Mouse (Mus musculus) megakaryocyte progenitor cell, adult 5-6 weeks (primary cell): ENCODE results near the gene Plxna2. TPM values are rescaled to one million over a fixed set of nuclear protein-coding genes. Genes with fewer than 3 reads are reported as not detected.

Experiments
- ATAC-seq: replicated peaks from 2 replicates; pipeline ENCODE4 v1.8.0; 2016; ENCODE audit warnings: mild to moderate bottlenecking, moderate TSS enrichment, inconsistent platforms; ENCODE audit not compliant: poor library complexity
- total RNA-seq, 2 experiments: library from RNA; stranded (forward) in 1 of 2; stranded (reverse) in 1 of 2; fragments of 157-497, 149-512 nt in 1 of 2; fragments of 200-1000 nt in 1 of 2; gene quantifications; 2 replicates each; pipeline versions ENCODE4 v1.2.3 to v1.2.4; 2015 to 2017

The Plxna2 gene
- total RNA-seq, 2 experiments from 2014 or later, result 0.17 to 0.72 TPM

GRCm38 (mm10) chr1:194658459-194659160, 40.6 kb downstream of the Plxna2 start:
- ATAC-seq, result no peak

DNA sequence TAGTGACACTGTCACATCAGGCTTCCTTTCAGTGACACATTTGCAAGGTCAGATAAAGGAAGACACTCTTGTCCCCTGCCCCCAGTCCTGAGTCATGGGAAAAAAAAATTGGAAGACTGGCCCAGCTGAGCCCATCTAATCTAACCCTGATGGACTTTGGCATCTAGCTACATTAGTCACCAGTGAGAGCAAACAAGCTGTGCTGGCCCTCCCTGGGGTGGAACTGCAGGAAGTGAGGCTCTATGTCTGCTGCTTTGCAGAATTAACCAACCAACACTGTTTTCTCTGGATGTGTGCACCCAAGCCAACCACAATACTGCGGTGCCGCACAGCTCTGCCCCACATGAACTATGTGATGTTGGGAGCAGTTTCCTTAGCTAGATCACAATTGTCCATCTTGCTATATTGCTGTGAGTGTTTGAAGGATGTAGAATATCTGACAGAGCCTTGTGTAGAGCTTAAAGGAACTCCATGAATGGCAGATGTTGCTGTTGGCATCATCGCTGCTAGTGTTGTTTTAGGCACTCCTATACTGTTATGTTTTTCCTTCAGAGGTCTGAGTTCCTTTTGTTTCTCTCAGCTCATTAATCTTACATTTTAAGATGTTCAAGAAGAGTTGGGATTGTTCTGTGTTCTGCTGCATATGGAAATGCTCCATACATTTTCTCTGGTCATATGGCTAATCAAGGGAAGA, 42.6 kb downstream of the Plxna2 start:
- no peak for ATAC-seq

- ATAC-seq, result no peak
Observed at GRCm38 (mm10) chr1:194663021-194663420, 45.0 kb downstream of the Plxna2 start.

GRCm38 (mm10) chr1:194665715-194666114, 47.7 kb downstream of the Plxna2 start:
- no peak for ATAC-seq

DNA sequence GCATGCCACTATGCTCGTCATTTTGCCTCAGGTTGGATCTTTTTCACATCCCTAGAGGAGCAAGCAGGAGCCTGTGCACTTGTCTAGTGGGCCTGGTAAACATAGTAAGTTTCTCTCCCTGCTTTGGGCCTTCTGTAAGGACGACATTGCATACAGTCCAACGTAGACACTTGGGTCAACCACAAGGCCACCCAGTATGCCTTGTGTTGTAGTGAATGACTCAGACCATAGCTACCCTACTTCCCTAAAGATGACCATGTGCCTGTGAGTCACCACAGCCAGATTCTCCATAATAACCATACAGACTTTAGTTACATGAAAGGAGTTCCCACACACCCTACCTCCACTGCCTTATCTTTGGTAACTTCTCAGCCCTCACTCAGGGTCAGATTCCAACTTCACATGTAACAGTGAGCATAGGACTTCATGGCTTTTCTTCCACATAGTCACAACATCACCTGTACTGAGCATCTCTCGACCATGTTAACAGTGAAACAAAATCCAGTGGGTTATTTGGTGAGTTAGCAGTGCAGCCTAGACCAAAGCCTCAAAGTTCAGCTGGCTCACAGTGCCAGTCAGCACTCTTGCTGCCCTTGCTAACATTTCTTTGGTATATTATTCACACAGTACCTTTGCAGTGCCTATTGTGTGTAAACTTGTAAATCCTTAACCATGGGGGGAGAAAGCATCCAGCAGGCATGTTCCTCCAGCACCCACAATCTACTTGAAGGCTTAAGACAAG, 53.9 kb downstream of the Plxna2 start:
- ATAC-seq, result peak; percentile 47

DNA sequence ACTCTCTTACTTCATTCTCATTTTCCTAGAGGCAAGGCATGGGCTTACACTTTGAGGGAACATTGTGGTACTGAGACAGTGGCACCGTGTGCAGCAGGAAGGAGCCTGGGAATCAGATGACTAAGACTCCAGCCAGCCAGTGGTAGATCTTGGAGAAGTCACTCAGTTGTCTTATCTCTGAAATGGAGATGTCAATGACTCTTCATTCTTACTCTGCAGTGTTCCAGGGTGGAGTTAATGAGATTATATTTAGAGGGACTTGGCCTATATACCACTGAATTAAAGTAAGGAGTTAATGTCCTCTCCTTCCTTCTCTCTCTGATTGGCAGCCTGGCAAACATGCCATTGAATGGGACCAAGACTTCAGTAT, 54.5 kb downstream of the Plxna2 start:
- no peak for ATAC-seq

DNA sequence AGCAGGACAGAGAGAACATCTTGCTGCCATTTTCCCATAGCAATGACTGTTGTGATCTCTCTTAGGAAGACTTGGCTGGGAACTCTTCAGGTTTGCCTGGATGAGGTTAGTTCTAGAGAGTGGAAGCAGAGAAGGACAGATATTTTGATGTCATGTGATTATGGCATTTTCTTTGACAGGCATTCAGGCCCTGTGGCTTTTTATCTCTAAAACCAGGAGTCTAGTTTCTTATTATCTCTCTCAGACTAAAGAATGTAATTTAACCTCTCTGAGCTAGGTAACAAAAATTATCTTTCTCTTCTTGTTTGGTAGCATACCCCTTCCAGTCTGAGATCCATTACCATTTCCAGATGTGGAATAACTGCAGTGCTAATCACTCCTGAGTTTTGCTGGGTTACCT, 55.2 kb downstream of the Plxna2 start:
- ATAC-seq, result peak; percentile 54

- ATAC-seq, result peak; percentile 20
Observed at GRCm38 (mm10) chr1:194675106-194675890, 57.3 kb downstream of the Plxna2 start.

GRCm38 (mm10) chr1:194675891-194676200, 57.8 kb downstream of the Plxna2 start:
- peak; percentile 58 for ATAC-seq

- ATAC-seq, result no peak
Observed at GRCm38 (mm10) chr1:194677878-194678277, 59.9 kb downstream of the Plxna2 start.

- no peak for ATAC-seq
Observed at GRCm38 (mm10) chr1:194679147-194679546, 61.1 kb downstream of the Plxna2 start.

GRCm38 (mm10) chr1:194680136-194680535, 62.1 kb downstream of the Plxna2 start:
- ATAC-seq, result no peak

DNA sequence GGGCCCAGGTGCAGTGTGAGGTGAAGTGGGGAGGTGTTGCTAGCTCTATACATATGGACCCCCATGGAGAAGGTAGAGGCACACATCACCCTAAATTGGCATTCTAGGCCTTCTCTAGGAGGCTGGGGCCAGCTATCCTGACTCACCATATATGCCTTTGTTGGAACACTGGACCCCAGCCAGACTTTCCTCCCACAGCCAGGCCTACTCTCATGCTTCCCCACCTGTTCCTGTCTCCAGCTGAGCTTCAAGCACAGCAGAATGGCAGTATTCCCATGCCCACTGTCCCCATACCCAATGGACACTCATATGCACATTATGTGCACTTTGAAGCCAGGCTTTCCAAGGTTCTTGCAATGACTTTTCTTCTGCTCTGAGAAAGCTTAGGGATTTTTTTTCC, 64.0 kb downstream of the Plxna2 start:
- ATAC-seq, result no peak

- no peak for ATAC-seq
Observed at GRCm38 (mm10) chr1:194683132-194683531, 65.1 kb downstream of the Plxna2 start.

- ATAC-seq, result no peak
Observed at GRCm38 (mm10) chr1:194685896-194686295, 67.9 kb downstream of the Plxna2 start.

DNA sequence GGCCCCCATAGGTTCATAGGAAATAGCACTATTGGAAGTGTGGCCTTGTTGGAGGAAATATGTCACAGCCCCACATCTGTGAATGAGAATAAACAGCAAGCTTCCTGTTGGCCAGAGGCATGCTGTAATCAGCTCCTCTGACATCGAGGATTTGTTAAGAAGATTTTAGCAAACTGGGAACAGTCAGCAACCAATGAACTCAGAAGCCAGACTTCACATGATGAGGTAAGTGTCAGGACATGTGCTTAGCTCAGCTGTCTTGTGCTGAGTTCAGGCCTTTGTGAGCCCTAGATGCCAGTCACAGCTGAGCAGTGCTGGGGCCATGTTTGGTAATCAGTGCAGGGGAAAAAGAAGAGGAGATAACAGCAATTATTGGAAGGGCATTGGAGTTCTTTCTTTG, 69.7 kb downstream of the Plxna2 start:
- no peak for ATAC-seq

GRCm38 (mm10) chr1:194688161-194688560, 70.1 kb downstream of the Plxna2 start:
- no peak for ATAC-seq

- ATAC-seq, result no peak
Observed at GRCm38 (mm10) chr1:194693063-194693462, 75.0 kb downstream of the Plxna2 start.

GRCm38 (mm10) chr1:194693488-194693887, 75.5 kb downstream of the Plxna2 start:
- ATAC-seq, result no peak

GRCm38 (mm10) chr1:194694805-194695204, 76.8 kb downstream of the Plxna2 start:
- no peak for ATAC-seq

GRCm38 (mm10) chr1:194697439-194697838, 79.4 kb downstream of the Plxna2 start:
- ATAC-seq, result no peak
